Mouse (Mus musculus) layer of hippocampus, adult 9-11 months (tissue): ENCODE results near the gene Mynn.
"Not testable (repeated sequence)": the region's sequence is repeated elsewhere in the genome, so short reads cannot be mapped to it uniquely, and the experiment has no call there.

Experiments
- DNase-seq: peaks from one replicate; pipeline ENCODE4 v3.0.0; 2022

Gene Mynn

DNA sequence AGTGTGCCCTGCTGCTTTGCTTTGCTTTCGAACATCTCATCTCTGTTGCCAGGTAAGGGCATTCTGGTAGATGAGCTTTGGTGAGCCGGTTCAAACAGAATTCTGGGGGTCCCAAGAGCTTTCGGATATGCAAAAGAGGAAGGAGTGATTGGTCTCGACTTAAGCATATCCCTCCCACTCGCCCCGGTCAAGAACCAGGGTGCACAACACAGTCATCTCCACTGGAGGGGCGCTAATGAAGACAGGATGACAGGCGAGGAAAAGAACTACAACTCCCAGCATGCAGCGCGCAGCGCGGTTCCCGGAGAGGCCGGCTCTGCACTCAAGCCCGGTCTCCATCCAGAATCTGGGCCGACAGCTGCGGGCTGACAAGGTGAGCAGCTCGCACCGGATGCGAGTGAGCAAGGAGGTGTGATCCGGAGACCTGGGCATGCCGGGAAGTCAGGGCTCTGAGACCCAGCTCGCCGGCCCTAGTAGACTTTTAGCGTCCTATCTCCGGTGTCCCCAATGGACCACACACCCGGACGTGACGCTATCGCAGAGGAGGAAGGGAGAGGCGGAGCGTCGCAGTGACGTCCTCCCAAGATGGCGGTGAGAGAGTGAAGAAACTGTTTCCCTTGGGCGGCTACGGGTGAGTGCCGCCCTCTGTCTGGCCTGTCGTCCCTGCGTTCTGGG, at the start of gene Mynn:
Gene Mynn (plus strand): TSS at position 1 of the 675 bp plus-strand sequence.
- peak; percentile 96 for DNase-seq

DNA sequence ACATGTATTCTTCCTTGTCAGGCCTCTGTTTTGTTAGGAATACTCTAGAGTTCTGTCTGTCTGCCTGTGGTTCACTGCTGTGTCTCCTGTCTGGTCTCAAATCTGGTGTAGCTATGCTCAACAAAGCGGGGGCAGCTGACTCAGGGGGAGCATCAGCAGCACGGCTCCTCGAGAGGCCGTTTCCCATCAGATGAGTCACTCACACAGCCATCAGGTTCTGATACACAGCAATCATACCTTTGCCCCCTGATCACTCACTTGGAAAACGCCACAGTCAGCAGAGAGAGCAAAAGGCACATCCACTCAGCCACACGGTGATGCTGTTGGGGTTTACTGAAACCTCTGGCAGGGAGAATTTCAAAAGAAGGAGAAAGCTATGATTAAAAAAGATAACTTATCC, 48.1 kb upstream of the Mynn start:
- DNase-seq, result no peak

DNA sequence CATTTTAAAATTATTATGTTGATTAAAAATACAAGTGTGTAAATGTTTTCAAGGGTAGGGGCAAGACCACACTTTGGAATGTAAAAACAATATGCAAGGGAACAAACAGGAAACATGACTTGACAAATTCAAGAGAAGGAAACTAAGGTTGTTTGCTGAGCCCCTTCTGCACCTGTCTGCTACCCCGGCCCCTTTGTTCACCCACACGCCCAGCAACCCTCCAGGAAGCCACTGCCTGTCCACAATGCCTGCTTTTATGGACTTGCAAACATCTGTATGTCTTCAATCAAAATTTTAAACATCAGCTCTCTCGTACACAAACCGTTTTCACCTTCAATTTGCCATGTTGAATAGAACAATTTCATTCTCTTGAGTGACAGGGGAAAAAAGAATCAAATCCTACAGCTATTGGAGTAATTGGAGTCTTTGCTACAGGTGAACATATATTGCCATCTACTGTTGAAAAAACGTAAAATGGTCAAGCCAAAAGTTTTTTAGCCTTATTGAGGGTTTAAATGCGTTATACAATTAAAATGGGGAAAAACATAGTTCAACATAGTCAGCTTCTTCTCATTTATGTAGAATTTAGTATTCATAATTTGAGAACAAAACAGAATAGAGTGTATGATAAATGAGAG, 41.1 kb upstream of the Mynn start:
- DNase-seq, result no peak

DNA sequence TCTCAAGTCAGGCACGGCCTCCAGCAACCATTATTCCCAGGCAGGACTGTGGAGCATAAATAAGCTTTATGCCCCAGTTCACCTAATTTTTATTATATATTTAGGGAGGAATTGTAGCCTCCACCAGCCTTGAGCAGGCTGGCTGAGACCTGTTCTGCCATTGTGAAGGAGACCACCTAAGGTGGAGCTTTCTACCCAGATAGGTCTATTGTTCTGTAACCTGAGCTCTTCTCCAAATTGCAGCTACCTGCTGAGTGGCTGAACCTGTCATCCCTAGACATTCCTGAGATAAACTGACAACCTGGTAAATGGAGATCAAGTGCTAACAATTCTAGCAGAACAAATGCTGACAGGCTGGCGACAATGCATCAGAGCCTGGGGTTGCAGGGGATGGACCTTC, 35.5 kb upstream of the Mynn start:
- DNase-seq, result not testable (repeated sequence)

DNA sequence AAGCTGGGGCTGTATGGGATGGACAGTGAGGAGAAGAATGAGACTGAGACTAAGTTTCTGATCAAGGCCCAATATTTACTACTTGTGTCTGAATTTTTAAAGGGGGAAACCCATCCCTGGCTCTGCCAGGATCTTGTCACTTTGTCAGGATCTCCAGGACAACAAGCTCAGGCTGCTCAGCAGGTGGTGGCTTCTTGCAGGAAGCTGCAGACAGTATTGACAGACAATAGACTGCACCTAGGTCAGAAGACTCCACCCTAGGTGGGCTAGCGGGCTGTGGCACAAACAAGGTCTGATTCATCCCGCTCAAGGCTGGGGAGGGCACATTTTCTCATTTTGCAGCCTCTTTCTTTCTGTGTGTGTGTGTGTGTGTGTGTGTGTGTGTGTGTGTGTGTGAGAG, 28.3 kb upstream of the Mynn start:
- DNase-seq, result no peak

DNA sequence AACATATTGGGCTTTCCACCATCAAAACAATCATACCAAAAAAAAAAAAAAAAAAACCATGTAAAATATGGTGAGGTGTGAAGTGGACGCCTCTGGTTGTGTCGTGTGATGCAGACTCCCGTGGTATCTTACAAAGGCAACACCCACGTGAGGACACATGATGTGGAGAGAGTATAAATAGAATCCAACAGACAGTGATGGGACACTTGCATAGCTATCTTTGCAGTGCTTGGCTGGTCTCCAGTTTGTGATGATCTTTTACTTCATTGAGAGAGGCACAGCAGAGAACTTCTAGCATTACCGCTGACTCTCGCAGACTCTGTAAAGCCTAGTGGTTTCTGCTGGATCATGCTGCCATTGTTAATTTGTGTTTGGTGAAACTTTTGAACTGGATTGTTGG, 13.0 kb upstream of the Mynn start:
- no peak for DNase-seq

DNA sequence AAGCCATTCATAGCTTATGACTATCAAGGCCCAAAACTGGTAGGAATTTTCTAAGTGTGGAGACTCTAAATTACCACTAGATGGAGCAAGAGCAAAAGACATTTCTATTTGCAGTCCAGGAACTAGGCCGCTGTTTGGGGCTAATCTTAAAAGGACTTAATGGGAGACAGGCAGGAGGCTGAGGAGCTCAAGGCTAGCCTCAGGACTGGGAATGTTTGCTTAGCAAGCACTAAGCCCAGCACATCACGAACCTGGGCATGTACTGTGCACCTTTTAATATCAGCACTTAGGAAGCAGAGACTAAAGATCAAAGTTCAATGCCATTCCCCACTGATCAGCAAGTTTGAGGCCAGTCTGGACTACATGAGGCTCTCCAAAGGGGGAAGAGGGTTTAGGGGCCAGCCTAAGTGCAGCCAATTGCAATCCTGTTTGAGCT, 9.4 kb upstream of the Mynn start:
- peak; percentile 23 for DNase-seq

DNA sequence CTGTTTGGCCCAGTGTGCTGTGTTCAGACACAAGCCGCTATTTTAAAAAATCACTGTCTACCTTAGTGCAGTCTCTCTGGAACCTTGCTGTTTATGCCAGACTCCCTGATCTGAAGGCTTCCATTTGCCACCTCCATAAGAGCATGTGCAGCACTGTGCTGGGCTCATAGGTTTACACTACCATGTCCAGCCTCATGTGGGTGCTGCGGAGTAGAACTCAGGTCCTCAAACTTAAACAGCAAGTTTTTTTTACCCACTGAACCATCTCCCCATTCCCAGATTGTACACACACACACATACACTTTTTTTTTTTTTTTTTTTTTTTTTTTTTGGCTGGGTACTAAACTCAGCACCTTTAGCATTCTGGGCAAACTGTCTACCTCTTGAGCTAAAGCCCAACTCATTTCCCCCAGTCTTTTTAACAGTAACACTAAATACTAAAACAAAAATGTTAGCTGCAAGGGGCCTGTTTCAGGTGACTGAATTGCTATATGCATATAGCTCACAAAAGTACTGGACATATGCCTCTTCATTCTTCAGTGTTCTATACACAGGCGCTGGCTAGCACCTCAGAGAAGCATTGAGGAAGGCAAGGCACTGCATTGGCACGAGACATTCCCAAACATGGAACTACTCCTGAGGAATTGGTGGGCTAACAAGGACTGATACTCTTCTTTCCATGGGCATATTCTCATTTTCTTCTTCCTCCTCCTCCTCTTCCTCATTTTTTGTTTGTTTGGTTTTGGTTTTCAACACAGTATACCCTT, 8.0 kb upstream of the Mynn start:
- DNase-seq, result no peak

DNA sequence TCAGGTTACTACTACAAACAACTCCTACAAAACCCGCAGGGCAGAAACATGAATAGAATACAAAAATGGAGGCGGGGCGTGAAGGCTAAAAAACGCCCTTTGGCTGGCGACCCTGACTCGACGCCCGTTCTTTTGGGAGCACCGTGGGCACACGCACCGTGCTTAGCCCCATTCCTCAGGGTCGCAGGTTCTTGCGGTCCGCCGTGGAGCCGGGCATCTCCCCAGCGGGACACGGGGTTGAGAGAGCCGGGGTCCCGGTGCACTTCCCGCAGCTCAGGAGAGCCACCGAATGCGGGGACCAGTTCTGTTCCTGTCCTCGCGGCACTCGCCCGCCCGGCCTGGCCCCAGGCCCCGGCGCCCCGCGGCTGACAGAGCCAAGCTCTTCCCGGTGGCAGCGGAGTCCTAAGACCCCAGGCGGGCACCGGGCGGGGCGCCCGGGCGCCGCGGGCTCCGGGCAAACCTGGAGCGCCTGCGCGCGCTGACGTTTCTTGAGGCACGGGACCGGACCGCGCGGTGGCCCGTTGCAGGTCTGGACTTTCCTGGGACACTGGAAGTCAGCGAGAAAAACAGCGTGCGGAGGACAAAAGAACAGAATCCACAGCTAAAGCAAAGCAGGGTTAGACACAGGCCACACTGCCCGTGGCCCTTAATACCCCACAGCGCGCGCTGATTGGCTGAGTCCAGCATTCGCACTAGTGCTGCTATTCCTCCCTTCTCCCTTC, 6.6 kb upstream of the Mynn start:
- peak; percentile 22 for DNase-seq

DNA sequence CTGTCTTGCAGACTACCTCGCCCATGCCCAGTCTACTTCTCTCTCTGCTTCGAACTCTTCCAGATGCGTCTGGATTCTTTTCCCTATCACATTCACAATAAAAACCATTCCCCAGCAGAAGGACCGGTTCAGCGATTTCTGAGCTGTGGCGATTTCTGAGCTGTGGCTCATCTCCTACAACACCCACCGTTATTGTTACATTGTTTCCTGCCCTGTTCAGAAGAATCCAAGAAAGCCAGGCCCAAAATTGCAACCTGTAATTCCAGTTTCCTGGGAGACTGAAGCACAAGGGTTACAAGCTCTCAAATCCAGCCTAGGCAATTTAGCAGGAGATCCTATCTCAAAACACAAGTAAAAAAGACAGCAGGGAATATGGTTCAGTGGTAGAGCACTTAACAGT, 4.6 kb upstream of the Mynn start:
- no peak for DNase-seq

DNA sequence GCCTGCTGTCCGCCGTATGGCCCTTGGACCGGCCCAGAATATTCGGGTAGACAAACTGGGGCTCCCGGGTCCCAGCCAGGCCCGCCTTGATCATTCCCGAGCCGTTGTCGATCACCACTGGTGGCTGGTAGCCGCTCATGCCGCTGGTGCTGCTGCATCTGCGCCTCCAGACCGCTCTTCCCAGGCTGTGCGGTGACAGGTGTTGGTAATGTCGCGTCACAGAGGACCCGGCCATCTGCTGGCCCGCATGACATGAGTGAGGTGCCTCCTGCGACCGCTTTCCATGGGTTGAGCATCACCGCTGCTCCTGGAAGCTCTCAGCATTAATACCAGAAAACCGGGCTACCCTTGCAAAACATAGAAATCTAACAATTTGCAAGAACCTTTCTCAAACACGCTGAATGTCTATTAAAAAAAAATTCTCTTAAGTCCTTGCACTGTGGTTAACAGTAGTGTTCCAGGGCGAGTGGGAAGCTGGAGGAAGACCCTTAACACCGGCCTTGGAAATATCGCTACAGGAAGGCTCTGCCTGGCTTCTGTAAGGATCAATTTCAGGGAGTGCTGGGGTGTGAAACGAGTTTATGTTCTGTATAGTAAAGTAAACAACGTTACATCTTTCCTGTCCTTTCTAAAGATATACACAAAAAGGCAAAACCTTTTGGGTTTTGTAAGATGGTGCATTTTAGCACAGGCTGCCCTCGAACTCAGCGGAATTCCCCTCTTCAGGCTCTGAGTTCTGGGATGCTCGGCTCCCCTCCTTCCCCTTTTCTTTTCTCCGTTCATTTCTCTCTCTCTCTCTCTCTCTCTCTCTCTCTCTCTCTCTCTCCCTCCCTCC, 1.9 kb upstream of the Mynn start, which contains the start of gene Actrt3:
Gene Actrt3 (minus strand): TSS at position 229 of the 835 bp plus-strand sequence.
- peak; percentile 41 for DNase-seq

DNA sequence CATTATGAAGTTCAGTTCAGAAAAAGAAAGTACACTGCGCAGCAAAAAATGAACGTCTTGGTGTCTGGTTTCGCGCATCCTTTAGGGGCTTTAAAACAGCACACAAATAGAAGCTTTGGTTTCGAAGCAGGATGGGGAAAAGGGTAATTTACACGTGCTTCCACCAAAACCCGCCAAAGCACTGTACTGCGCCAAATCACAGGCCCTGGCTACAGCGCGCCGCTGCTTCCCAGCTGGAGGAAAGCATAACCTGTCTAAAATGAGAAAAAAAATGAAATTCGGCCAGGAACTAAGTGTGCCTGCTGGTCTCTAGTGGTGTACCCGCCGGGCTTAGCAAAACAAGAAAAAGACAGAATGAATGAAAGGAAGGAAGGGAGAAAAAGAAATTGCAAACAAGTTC, 1.1 kb upstream of the Mynn start:
- DNase-seq, result peak; percentile 33

DNA sequence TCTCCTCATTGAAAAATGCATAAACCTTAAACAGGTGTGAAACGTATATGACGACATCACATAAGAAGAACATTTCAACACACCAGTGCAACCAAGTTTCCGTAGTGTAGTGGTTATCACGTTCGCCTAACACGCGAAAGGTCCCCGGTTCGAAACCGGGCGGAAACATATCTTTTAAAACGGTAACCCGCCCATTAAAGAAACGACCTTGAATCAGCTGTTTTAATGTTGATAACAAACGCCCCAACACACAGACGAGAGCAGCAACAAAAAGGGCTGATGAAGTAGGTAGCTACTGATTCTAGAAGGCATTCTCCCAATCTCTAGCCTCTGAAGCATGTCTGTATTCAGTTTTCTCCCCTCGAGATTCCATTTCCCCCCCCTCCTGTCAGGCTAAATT, 690 bp upstream of the Mynn start:
- DNase-seq, result peak; percentile 86

DNA sequence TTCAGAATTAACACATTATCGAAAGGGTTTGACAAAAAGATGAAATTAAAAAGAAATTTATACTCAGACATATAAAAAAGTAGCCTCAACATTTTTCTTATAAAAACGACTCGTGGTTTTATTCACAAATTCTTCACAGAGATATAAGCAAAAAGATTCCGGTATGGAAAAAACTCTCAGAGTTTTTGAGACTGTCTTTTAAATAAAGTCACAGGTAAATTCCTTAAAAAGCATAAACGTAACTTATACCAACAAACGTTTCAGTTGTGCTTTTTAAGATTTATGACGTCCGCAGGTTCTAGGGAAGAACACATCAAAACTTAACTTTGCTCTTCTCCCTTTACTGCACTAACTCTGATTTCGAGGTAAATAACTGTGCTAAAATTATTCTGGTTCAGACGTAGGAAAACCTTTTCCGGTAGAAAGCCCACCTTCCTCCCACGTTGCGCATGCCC, 228 bp upstream of the Mynn start:
- no peak for DNase-seq

DNA sequence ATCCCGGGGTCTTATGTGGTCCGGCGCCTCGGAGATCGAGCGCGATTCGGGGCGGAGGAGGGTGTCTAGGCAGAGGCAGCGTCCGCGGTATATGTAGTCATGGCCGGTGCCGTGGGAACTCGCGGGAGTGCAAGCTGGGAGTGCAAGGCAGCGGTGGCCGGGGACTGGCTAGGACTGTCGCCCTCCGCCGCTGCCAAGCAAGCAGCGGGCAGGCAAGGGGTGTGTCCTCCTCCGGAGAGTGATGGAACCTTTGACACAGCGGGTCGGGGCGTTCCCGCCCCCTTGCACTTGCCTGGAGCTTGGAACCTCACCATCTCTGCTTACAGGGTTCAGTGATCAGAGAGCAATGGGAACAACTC, 854 bp downstream of the Mynn start:
- DNase-seq, result no peak

DNA sequence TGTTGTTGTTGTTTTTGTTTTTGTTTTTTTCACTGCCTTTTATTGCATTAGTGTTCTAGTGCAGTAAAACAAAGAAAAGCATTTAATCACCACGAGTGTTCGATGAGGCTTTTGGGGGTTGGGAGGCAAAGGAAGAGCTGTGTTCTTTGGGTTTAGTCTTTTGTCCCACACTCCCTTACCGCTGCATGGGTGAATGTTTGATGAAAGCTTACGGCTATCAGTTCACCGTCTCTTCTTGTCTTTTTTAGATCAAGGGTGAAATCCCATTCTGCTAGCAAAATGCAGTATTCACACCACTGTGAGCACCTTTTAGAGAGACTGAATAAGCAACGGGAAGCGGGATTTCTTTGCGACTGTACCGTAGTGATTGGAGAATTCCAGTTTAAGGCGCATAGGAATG, 1.4 kb downstream of the Mynn start:
- DNase-seq, result no peak

DNA sequence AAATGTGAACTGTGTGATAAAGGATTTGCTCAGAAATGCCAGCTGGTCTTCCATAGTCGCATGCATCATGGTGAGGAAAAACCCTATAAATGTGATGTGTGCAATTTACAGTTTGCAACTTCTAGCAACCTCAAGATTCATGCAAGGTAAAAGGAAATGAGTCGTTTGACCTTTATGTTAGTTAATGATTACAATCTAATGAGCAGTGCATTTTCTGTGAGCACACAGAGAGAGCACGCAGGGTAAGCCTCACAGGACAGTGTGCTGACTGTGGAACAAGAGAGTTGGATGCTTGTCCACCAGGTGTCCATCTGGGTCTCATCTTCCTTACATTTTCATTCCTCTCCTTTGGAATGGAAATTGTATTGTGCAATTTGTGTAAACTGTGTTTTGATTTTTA, 7.1 kb downstream of the Mynn start:
- no peak for DNase-seq

DNA sequence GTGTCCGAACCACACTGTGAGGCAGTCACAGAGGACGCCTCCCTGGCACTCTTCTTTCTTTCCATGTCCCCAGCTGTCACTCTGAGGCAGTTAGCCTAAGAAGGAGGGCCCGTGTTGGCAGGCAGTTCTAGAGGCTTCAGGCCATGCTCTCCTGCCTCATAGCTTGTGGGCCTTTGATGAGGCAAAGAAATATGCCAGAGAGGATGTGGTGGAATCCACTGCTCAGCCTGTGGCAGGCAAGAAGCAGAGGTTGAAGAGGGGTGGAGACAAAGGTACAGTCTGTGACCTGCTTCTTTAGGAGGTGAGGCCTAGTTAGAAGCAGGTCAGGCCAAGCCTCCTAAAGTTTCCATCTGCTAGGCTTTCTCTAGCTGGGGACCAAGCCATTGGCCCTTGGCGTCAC, 9.1 kb downstream of the Mynn start:
- DNase-seq, result no peak

DNA sequence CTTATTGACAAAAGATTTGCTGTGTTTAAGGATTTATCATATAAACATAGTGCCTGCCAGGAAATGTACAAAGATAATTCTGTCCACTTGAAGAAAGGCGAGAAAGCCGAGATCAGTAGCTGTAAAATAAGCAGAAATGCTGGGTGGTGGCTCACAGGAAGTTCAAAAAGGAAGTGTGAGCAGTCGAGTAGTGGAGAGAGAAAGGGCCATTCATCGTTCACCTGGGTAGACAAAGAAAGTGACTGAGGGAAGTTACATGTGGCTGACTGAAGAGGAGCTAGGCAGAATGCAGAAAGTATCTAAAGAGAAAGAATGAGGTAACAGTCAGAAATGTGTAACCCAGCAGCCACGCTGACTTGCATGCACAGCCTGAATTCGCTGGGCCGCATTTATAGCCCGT, 18.3 kb downstream of the Mynn start:
- DNase-seq, result no peak

DNA sequence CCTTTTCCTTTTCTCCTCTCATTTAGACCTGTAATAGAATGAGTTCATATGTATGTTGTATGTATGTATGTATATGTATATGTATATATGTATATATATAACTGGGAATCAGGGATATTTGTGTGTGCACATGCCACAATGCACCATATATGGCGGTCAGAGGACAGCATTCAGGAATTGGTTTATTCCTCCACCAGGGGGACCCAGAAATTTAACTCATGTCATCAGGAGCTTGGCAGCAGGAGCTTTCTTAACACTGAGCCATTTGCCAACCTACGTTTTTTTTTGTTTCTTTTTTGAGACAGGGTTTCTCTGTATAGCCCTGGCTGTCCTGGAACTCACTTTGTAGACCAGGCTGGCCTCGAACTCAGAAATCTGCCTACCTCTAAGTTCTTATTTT, 31.8 kb downstream of the Mynn start:
- no peak for DNase-seq

DNA sequence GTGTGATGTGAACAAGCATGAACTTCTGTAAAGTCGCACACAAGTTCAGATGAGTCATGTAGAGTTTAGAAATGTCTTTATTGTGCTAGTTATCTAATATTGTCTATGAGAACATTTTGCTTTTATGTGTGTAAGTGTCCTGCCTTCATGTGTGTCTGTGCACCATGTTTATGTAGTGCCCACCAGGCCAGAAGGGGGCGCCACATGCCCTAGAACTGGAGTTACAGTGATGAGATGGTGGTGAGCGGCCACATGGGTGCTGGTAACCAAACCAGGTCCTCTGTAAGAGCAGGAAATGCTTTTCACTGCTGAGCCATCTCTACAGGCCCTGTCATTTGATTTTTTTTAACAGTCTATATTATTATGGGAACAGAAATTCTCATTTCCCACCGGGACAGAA, 33.8 kb downstream of the Mynn start:
- DNase-seq, result no peak

DNA sequence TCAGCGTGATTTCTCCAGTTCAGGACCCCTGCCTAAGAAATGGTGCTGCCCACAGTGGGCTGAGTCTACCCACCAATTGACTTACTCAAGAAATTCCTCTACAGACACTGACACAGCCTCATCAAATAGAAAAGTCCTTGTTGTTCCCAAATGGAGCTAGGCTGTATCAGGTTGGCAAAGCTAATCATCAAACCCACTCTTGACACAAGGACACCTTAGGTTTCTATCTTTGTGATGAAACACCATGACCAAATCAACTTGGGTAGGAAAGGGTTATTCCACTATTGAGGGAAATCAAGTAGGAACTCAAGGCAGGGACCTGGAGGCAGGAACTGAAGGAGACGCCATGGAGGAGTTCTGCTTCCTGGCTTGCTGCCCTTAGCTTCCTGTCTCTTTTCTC, 42.3 kb downstream of the Mynn start, which contains the start of gene Lrriq4:
Gene Lrriq4 (plus strand): TSS at position 301 of the 400 bp plus-strand sequence.
- no peak for DNase-seq
